Mouse (Mus musculus) gastrocnemius, postnatal 36 days (tissue): ENCODE measurements around the gene Tcf7l2. TPM values are rescaled to one million over a fixed set of nuclear protein-coding genes. Genes with fewer than 3 reads are reported as not detected.

Experiments used
- DNase-seq, 2 experiments: peaks; one replicate each; pipeline ENCODE4 v3.0.0; 2022
- intact Hi-C: fragments of 180-260 bp; cut with DNase I; formaldehyde crosslinking; loops from one replicate; pipeline ENCODE4 v1.15.1; 2025
- total RNA-seq, 2 experiments: library from RNA; stranded (reverse); gene quantifications; 2 replicates each; pipeline ENCODE4 v1.2.3; 2021

Gene Tcf7l2
- total RNA-seq, 2 experiments from 2014 or later, result 6.6 to 9.7 TPM

DNA sequence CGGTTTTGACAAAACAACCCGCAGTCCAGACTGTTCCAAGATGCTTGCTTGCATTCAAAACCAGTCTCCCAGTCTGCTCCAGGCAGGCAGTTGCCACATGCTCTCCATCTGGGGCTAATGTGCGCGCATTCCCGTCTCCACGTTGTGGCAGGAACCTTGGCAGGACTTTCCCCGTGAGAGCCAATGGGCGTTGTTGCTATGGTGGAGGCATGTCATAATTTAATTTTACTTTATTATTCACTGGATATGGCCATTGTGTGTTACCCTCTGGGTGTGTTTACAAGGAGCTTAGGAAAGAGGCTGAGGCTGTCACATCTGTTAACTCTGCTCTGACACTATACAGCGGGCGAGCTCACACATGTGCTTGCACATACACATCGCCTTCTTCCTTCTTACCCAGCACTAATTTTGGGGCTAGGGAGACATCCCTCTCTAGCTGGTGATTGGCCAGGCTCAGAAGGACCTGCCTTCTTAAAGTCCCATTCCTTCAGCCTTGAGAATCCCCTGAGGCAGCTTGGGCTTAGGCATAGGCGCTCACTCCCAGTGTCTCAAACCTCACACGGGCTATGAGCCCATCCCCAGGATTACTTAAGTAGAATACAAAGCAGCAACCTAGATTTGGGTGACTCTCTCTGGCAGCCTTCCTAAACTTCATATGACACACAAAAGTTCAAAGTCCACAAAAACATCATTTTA, 139.2 kb downstream of the Tcf7l2 start:
- intact Hi-C loops, result no loop called here
- no peak for DNase-seq

- DNase-seq, result no peak
- intact Hi-C loops, result no loop called here
These were observed 144.9 kb downstream of the Tcf7l2 start for GRCm38 (mm10) chr19:55886536-55886935.

- intact Hi-C loops, result loop anchor here (5.0 kb wide), 2 partner anchors 149 to 344 kb away; partner anchors contain the start of gene Tcf7l2
- DNase-seq, result no peak
These were observed 150.1 kb downstream of the Tcf7l2 start for GRCm38 (mm10) chr19:55891692-55892183.

- DNase-seq, result no peak
- intact Hi-C loops, result loop anchor here (5.0 kb wide), 2 partner anchors 151 to 346 kb away; partner anchors contain the start of gene Tcf7l2
These were observed 151.9 kb downstream of the Tcf7l2 start for GRCm38 (mm10) chr19:55893557-55893956.

DNA sequence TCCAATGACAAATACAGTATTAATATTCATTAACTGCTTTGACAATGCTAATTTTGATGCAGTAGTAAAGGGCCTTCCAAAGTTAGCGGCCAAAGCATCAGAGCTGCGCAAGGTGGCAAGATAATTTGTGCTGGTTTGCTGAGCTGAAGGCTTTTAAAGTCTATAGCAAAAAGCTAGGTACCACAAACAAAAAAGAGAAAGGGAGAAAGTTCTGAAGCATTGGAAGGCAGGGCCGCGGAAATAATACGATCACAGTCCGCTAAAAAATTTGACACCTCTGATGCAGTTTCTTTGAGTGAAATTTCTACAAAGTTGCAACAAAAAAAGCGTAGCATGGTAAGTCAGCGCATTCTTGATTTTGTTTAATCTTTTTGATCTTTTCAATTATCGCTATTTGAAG, 152.8 kb downstream of the Tcf7l2 start:
- no peak for DNase-seq
- intact Hi-C loops, result loop anchor here (5.0 kb wide), 2 partner anchors 152 to 347 kb away; partner anchors contain the start of gene Tcf7l2

- peak in 1 of 2 experiments; percentile 43 for DNase-seq
- intact Hi-C loops, result no loop called here
These were observed 153.7 kb downstream of the Tcf7l2 start for GRCm38 (mm10) chr19:55895317-55895716.

GRCm38 (mm10) chr19:55895807-55896420, 154.3 kb downstream of the Tcf7l2 start:
- DNase-seq, result no peak
- intact Hi-C loops, result no loop called here

- intact Hi-C loops, result no loop called here
- no peak for DNase-seq
These were observed 155.0 kb downstream of the Tcf7l2 start for GRCm38 (mm10) chr19:55896629-55897028.

DNA sequence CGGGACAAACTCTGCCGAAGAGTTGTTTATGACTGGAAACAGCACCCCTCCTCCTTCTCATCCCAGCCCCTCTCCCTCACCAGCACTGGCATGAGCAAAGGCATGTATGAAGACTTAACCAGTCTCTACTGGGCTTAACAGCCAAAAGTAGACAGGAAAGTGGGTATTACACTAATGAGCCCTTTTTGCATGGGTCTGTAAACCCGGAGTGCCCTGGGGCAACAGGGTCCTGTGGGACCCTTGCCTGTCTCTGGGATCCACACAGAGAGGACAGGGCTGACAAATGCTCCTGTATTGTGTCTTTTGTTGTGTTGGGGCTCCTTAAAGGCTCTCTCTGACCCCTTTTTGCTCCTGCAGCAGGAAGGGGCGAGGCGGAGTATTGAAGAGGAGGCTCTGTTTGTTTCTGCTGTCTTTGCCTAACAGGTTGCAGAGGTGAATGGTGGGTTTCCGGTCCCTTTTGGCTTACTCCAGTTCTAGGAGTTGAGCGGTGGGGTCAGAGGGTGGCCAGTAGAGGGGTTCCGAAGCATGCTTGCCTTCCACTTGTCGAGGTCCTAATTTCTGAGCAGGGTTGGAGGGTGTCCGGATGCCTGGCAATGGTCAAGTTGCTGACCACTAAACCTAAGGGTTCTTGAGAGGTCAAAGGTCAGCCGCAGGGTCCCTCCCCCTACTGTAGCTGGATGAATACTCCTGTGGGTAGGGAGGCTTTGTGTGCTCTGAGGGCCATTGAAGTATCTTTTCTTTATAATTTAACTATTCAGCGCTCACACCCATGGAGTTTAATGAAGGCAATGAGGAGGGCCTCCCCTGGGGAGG, 161.2 kb downstream of the Tcf7l2 start:
- intact Hi-C loops, result loop anchor here (10.0 kb wide), 1 partner anchor 558 kb away; no protein-coding TSS in a partner anchor
- no peak for DNase-seq

DNA sequence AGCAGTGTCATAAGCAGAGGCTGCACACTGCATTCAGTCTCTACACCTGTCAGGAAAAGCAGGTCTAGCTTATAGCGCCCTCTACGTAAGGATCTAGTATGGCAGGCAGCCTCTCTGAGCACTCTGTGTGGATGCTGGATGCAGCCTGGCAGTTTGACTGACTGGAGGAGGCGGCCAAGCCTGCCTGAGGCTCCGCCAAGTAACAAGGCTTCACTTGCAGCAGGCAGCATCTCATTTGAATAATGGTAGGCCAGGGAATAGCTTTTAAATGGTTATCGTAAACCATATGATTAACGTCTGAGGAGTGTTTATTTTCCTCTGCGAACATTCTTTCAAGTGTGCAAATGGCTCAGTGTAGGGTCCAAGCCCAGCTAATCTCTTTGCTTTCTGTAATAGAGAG, 167.4 kb downstream of the Tcf7l2 start:
- no peak for DNase-seq
- intact Hi-C loops, result loop anchor here (10.0 kb wide), 1 partner anchor 564 kb away; no protein-coding TSS in a partner anchor

- intact Hi-C loops, result no loop called here
- DNase-seq, result no peak
These were observed 170.3 kb downstream of the Tcf7l2 start for GRCm38 (mm10) chr19:55911941-55912340.

DNA sequence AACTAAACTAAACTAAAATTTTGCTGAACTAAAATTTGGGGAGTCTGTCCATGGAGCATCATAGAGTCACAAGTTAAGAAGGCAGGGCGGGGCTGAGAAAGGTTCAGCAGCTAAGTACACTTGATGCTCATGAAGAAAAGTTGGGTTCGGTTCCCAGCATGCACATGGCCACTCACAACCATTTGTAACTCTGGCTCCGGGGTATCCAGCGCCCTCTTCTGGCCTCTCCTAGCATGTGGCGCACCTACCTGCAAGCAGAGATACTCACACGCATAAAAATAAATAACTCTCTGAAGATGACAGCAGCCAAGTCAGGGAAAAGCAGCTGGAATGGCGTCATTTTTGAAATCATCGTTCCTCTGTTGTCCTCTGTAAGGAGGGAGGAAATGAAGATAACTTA, 171.2 kb downstream of the Tcf7l2 start:
- intact Hi-C loops, result no loop called here
- peak in 1 of 2 experiments; percentile 10 for DNase-seq

DNA sequence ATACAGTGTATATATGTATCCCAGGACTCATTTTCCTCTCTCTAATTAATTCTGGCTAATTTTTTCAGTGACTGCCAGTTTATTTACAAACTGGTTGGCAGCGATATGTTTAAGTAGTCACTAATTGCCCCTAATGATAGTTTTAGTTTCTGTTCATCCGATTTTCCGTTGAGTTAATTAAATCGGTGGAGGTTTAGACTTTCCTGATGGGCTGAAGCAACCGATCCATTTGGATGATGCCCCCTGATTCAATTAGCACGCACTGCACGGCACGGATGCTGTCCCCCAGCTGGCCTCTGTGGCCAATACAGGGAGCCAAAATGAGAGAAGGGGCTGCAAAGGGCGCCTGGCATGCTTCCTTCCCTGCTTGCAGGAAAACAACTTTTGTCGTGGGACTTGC, 172.0 kb downstream of the Tcf7l2 start:
- intact Hi-C loops, result no loop called here
- DNase-seq, result no peak

DNA sequence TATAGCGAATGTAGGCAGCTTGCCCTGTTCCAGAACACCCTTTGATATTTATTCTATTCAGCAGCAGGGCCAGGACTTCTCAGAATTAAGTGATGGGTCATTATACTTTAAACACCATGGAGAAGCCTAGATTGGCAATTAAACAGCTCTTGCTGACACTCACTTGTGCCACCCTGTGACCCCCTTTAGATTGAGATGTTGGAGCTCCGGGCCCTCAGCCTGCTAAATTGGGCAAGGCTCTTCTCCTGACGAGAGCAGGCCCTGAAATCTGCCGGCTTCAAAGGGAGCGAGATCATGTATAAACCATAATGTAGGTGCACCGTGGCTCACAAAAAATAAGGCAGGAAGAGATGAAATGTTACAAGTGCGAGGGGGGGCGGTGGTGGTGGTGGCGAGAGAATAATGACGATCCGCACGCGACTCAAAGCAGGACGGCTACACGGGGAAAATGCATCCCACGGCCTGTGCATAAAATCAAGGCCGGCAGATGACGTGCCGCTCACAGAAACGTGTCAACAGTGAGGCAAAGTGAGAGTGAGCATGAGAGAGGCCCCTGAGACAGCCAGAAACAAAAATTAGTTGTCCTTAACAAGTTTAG, 173.1 kb downstream of the Tcf7l2 start:
- intact Hi-C loops, result no loop called here
- peak in 1 of 2 experiments; percentile 6 for DNase-seq

- intact Hi-C loops, result no loop called here
- peak in 1 of 2 experiments; percentile 0 for DNase-seq
These were observed 173.9 kb downstream of the Tcf7l2 start for GRCm38 (mm10) chr19:55915506-55915905.

DNA sequence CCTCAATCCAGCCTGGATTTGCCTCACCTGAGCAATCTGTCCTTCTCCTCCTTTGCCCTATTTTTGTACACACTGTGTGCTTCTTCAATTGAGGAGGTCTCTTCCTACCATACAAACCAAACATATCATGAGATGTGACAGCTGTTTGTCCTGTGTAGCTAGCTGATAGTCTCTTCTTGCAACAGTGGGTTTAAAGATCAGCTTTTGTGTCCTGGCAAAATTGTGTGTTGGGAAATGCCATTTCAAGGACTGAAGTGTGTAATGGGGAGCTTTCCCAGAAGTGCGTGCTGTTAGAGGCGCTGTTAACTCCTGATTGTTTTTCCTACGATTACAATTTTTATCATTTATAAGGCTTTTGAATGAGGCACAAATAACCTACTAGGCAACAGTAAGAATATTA, 174.6 kb downstream of the Tcf7l2 start:
- intact Hi-C loops, result no loop called here
- no peak for DNase-seq

- intact Hi-C loops, result no loop called here
- no peak for DNase-seq
These were observed 182.3 kb downstream of the Tcf7l2 start for GRCm38 (mm10) chr19:55923789-55924426.

DNA sequence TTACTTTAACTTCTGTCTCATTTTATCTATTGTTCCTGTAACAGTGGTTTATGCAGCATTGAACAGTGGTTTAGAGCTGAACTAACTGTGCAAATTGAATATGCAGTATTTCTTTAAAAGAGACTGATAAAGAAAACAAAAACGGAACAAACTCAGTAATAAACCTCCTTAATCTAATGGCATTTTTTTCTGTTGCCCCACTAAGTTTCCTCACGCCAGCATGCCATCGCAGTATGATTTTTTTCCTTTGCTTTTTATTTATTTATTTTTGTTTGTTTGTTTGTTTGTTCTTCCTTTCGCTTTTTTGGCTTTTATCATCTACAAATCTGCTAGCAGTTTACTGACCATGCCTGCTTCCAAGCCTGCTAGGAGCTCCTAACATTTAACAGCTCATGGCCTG, 183.2 kb downstream of the Tcf7l2 start:
- DNase-seq, result no peak
- intact Hi-C loops, result no loop called here

DNA sequence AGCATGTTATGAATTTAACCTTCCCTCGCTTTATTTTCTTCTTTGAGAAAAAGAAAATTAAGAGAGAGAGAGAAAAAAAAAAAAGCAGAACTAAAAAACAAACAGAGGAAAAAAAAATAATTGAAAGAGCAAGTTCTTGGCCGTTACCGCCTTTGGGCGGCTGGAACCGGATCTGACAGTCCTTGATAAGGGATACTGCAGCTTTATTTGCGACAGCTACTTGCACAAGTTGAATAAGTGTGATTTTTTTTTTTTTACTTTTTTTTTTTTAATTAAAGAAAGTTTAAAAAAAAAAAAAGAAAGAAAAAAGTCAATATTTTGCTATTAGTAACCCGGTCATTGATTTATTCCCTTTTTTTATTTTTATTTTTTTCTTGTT, 183.8 kb downstream of the Tcf7l2 start:
- intact Hi-C loops, result no loop called here
- no peak for DNase-seq
